Mouse (Mus musculus) limb, embryonic 13.5 days (tissue): Measurements from ENCODE around the gene Sox5. TPM values are rescaled to one million over a fixed set of nuclear protein-coding genes. Genes with fewer than 3 reads are reported as not detected.
"Not testable (repeated sequence)": the region's sequence is repeated elsewhere in the genome, so short reads cannot be mapped to it uniquely, and the experiment has no call there.

ENCODE experiments used
- ATAC-seq: fragments of 200-750 bp; cut with Nextera tagmentation; 2 replicates; pipeline ENCODE4 v1.8.0; 2017; ENCODE audit warnings: low read depth, moderate number of reproducible peaks, moderate TSS enrichment; ENCODE audit not compliant: low FRiP score
- H3K27ac ChIP-seq: fragments of 300-500 bp; sonication (generic); 2 replicates; pipeline ENCODE4 v1.5.1; 2015; ENCODE audit warnings: inconsistent platforms, mild to moderate bottlenecking, moderate library complexity
- H3K27me3 ChIP-seq: fragments of 300-500 bp; sonication (generic); 2 replicates; pipeline ENCODE4 v1.6.1; 2015; ENCODE audit warnings: mild to moderate bottlenecking, inconsistent platforms
- H3K36me3 ChIP-seq: fragments of 300-500 bp; sonication (generic); 2 replicates; pipeline ENCODE4 v1.6.1; 2015; ENCODE audit warnings: inconsistent platforms, mild to moderate bottlenecking, moderate library complexity
- H3K4me1 ChIP-seq: fragments of 300-500 bp; sonication (generic); 2 replicates; pipeline ENCODE4 v1.6.1; 2015; ENCODE audit warnings: inconsistent platforms
- H3K4me2 ChIP-seq: fragments of 300-500 bp; sonication (generic); replicated peaks from 2 replicates; pipeline ENCODE4 v1.6.1; 2015; ENCODE audit warnings: inconsistent platforms, mild to moderate bottlenecking, moderate library complexity
- H3K4me3 ChIP-seq: fragments of 300-500 bp; sonication (generic); 2 replicates; pipeline ENCODE4 v1.5.1; 2015; ENCODE audit warnings: moderate library complexity, mild to moderate bottlenecking, inconsistent platforms
- H3K9ac ChIP-seq: fragments of 300-500 bp; sonication (generic); 2 replicates; pipeline ENCODE4 v1.6.1; 2015; ENCODE audit warnings: mild to moderate bottlenecking, inconsistent platforms
- H3K9me3 ChIP-seq: fragments of 300-500 bp; sonication (generic); 2 replicates; pipeline ENCODE4 v1.6.1; 2016; ENCODE audit warnings: inconsistent platforms
- WGBS: fragments of 180-500 bp; shearing (Covaris S2); methylation state at CpG from one replicate; pipeline ENCODE4 v1.1.7; 2015; 5-methylcytosine and 5-hydroxymethylcytosine counted together
- polyA plus RNA-seq: library from polyadenylated mRNA; unstranded; fragments of >200 nt; fragmentation: Nextera tagmentation; extraction: Ambion mirVana; gene quantifications from 2 replicates; pipeline ENCODE4 v1.2.1, GENCODE M21; 2015

Gene Sox5
- polyA plus RNA-seq, 1 experiment from 2014 or later, result 89.0 TPM

DNA sequence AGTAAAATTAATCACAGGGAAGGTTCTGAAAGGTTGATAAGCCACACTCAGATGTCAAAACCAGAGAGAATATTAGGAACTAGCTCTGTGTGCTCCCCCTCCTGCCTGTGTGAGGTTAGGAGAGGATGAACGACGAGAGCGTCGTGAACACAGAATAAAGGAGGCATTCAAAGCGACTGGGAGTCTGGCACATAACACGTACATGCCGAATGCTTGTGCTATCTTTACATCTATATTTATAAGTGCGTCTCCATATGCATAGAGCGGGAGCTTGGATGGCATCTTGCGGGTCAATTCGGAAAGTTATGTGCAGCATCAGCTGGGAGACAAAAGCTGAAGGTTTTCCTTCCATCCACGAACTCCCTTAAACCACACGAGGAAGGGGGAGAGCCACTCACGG, 585.8 kb downstream of the Sox5 start:
- no peak overlapping the region for H3K4me2 ChIP-seq
- peaks cover 6% of the 10 kb centered on the region; the same call in 1 of the 2 replicates for H3K9me3 ChIP-seq
- H3K36me3 ChIP-seq, result peaks cover 12% of the 10 kb centered on the region
- peaks cover 15% of the 10 kb centered on the region for H3K4me1 ChIP-seq
- no peak overlapping the region for H3K27ac ChIP-seq
- ATAC-seq, result no peak
- H3K9ac ChIP-seq, result no peak overlapping the region
- H3K27me3 ChIP-seq, result no peaks in the 10 kb centered on the region
- WGBS, result 75% methylated on average over 14 of the region's 14 CpGs
- H3K4me3 ChIP-seq, result no peak overlapping the region

DNA sequence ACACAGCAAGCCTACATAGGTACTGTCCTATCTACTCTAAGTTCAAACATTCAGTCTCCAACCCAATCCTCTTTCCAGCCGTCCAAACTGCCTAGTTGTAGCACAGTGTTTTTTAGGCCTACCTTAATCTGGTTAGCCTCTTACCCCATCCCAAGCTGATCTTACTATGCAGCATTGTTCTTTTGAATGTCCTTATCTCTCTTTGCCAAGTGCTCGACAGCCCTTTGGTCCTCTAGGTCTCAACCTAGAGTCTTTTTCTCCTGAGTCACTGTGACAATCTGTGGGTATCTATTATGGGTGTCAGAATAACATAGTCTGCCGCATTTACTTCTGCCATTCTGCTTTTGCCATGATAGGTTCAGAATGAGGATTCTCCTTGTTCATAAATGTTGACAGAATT, 598.7 kb downstream of the Sox5 start:
- H3K9me3 ChIP-seq, result no peaks in the 10 kb centered on the region
- WGBS, result 91% methylated on average over 3 of the region's 3 CpGs
- no peak overlapping the region for H3K4me2 ChIP-seq
- no peaks in the 10 kb centered on the region for H3K27me3 ChIP-seq
- no peak overlapping the region for H3K4me3 ChIP-seq
- ATAC-seq, result no peak
- H3K9ac ChIP-seq, result no peak overlapping the region
- no peak overlapping the region for H3K27ac ChIP-seq
- H3K4me1 ChIP-seq, result peaks cover 31% of the 10 kb centered on the region
- H3K36me3 ChIP-seq, result 0 out of 2 replicates have a peak, but pooled peaks cover 3% of the 10 kb centered on the region

GRCm38 (mm10) chr6:144182429-144182828, 599.3 kb downstream of the Sox5 start:
- peaks cover 31% of the 10 kb centered on the region for H3K4me1 ChIP-seq
- H3K27ac ChIP-seq, result not testable (repeated sequence)

GRCm38 (mm10) chr6:144181083-144181866, 600.5 kb downstream of the Sox5 start:
- H3K36me3 ChIP-seq, result 0 out of 2 replicates have a peak, but pooled peaks cover 3% of the 10 kb centered on the region
- WGBS, result 27% methylated on average over 12 of the region's 12 CpGs
- peak overlapping the region; percentile 72 for H3K27ac ChIP-seq
- 0 out of 2 replicates have a peak overlapping the region, but pooled peaks have one; percentile 31 for H3K9ac ChIP-seq
- no peaks in the 10 kb centered on the region for H3K27me3 ChIP-seq
- peaks cover 31% of the 10 kb centered on the region for H3K4me1 ChIP-seq
- H3K4me3 ChIP-seq, result peak overlapping the region; percentile 30
- ATAC-seq, result no peak
- peak overlapping the region; percentile 56 for H3K4me2 ChIP-seq
- H3K9me3 ChIP-seq, result no peaks in the 10 kb centered on the region

More at GRCm38 (mm10) chr6:144182429-144182828, 599.3 kb downstream of the Sox5 start:
- not testable (repeated sequence) for ATAC-seq, H3K4me2 ChIP-seq, H3K27me3 ChIP-seq, H3K4me3 ChIP-seq, H3K9ac ChIP-seq, H3K36me3 ChIP-seq, H3K9me3 ChIP-seq
- 92% methylated on average over 13 of the region's 13 CpGs for WGBS

- no peak overlapping the region for H3K4me3 ChIP-seq
- H3K9me3 ChIP-seq, result no peaks in the 10 kb centered on the region
- no peak overlapping the region for H3K4me2 ChIP-seq
- no peak overlapping the region for H3K27ac ChIP-seq
- 42% methylated on average over 3 of the region's 3 CpGs for WGBS
- ATAC-seq, result no peak
- H3K36me3 ChIP-seq, result 0 out of 2 replicates have a peak, but pooled peaks cover 3% of the 10 kb centered on the region
- H3K4me1 ChIP-seq, result peaks cover 34% of the 10 kb centered on the region
- no peak overlapping the region for H3K9ac ChIP-seq
- H3K27me3 ChIP-seq, result no peaks in the 10 kb centered on the region
These were observed 602.7 kb downstream of the Sox5 start for GRCm38 (mm10) chr6:144179111-144179510.

DNA sequence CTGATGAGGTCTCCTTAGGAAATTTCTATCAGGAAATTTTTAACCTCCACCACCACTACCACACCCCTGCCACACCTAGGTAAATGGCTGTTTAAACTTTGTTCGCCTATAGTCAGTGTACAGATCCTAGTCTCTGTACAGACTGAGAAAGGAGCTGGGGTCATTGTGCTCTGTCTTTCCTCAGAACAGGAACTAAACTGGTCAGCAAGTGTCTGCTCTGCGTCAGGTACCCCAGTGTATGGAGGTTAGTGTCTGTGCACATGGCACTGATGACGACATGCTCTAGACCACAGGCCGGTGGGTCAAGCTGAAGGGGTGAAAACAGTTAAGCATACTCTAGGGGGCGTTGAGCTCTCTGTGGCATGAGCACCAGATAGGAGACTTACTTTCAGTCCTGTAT, 605.1 kb downstream of the Sox5 start:
- 77% methylated on average over 5 of the region's 5 CpGs for WGBS
- Histone ChIP-seq H3K4me1 (peaks cover 30% of the 10 kb centered on the region), H3K4me3 (no peak overlapping the region), H3K9ac (no peak overlapping the region), H3K9me3 (no peaks in the 10 kb centered on the region), H3K27ac (no peak overlapping the region), H3K36me3 (no peaks in the 10 kb centered on the region), H3K27me3 (no peaks in the 10 kb centered on the region), H3K4me2 (no peak overlapping the region)
- no peak for ATAC-seq

DNA sequence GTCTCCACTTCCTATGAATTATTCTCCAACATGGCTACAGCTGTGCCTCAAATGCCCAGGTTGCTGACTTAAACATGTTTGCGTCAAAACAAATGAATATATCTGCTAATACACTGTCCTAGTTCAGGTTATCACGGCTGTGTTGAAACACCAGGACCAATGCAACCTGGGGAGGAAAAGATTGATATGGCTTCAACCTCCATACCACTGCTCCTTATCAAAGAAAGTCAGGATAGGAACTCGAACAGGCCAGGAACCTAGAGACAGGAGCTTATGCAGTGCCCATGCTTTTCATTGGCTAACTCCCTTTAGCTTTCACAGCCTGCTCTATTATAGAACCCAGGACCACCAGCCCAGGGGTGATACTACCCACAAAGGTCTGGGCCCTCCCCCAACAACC, 606.2 kb downstream of the Sox5 start:
- Histone ChIP-seq H3K4me1 (peaks cover 19% of the 10 kb centered on the region), H3K4me2 (no peak overlapping the region), H3K9ac (no peak overlapping the region), H3K9me3 (no peaks in the 10 kb centered on the region), H3K27ac (no peak overlapping the region), H3K36me3 (no peaks in the 10 kb centered on the region), H3K4me3 (no peak overlapping the region), H3K27me3 (no peaks in the 10 kb centered on the region)
- WGBS, result 94% methylated on average over 3 of the region's 3 CpGs
- ATAC-seq, result no peak

- Histone ChIP-seq H3K4me1 (peaks cover 34% of the 10 kb centered on the region), H3K4me3 (no peak overlapping the region), H3K27me3 (no peaks in the 10 kb centered on the region), H3K27ac (no peak overlapping the region; the same call in 1 of the 2 replicates), H3K9me3 (no peaks in the 10 kb centered on the region), H3K9ac (no peak overlapping the region), H3K4me2 (no peak overlapping the region), H3K36me3 (no peaks in the 10 kb centered on the region)
- ATAC-seq, result no peak
- 82% methylated on average over 4 of the region's 4 CpGs for WGBS
These were observed 611.2 kb downstream of the Sox5 start for GRCm38 (mm10) chr6:144170541-144170940.

- no peaks in the 10 kb centered on the region for H3K36me3 ChIP-seq
- peaks cover 34% of the 10 kb centered on the region for H3K4me1 ChIP-seq
- 56% methylated on average over 4 of the region's 4 CpGs for WGBS
- no peak overlapping the region for H3K9ac ChIP-seq
- no peak overlapping the region for H3K4me3 ChIP-seq
- H3K27me3 ChIP-seq, result no peaks in the 10 kb centered on the region
- no peaks in the 10 kb centered on the region for H3K9me3 ChIP-seq
- H3K27ac ChIP-seq, result no peak overlapping the region; the same call in 1 of the 2 replicates
- H3K4me2 ChIP-seq, result no peak overlapping the region
- peak; percentile 52; the same call in 1 of the 2 replicates for ATAC-seq
These were observed 612.0 kb downstream of the Sox5 start for GRCm38 (mm10) chr6:144169791-144170190.

DNA sequence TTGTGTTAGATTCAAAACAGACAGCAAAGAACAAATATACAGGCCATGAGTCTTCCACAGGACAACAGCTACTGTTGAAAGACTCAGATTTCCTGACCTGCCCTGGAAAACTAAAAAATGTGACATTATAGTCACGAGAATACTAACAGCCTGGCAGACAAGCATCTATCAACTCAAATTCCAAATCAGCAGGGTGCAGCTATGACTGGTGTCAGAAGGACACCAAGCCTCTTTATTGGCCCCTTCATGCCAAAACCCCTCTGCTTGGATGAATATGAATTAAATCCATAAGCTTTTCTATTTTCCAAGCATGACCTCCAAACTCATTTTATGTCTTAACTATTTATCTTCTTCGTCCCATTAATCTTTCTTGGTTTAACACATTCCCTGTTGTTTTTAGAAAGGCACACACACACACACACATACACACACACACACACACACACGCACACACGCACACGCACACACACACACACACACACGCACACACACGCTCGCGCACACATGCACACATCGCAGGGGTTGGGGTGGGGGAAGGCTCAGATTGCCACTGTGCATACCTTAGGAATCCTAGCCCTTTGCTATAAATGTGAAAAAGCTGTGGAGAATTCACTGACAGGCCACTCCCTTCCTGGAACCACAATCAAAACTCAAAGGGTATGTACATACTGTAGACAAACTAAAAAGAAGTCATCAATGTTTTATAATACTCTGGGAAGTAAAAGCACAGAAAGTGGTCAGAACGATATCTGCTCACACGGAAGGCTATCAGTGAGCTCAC, 612.9 kb downstream of the Sox5 start:
- 73% methylated on average over 12 of the region's 12 CpGs for WGBS
- H3K27me3 ChIP-seq, result no peaks in the 10 kb centered on the region
- ATAC-seq, result no peak
- H3K4me1 ChIP-seq, result peaks cover 30% of the 10 kb centered on the region
- H3K9me3 ChIP-seq, result no peaks in the 10 kb centered on the region
- no peak overlapping the region for H3K27ac ChIP-seq
- no peak overlapping the region for H3K4me3 ChIP-seq
- H3K4me2 ChIP-seq, result no peak overlapping the region
- no peaks in the 10 kb centered on the region for H3K36me3 ChIP-seq
- no peak overlapping the region for H3K9ac ChIP-seq

GRCm38 (mm10) chr6:144167058-144167457, 614.7 kb downstream of the Sox5 start:
- 0 out of 2 replicates have a peak overlapping the region, but pooled peaks have one; percentile 9 for H3K4me2 ChIP-seq
- H3K27me3 ChIP-seq, result no peaks in the 10 kb centered on the region
- WGBS, result 89% methylated on average over 7 of the region's 7 CpGs
- no peak overlapping the region for H3K9ac ChIP-seq
- H3K27ac ChIP-seq, result peak overlapping the region; percentile 59; the same call in 1 of the 2 replicates
- no peak for ATAC-seq
- H3K9me3 ChIP-seq, result no peaks in the 10 kb centered on the region
- H3K4me3 ChIP-seq, result no peak overlapping the region
- no peaks in the 10 kb centered on the region for H3K36me3 ChIP-seq
- H3K4me1 ChIP-seq, result peaks cover 30% of the 10 kb centered on the region

- H3K4me3 ChIP-seq, result no peak overlapping the region
- H3K4me1 ChIP-seq, result peaks cover 30% of the 10 kb centered on the region
- WGBS, result 58% methylated on average over 8 of the region's 8 CpGs
- H3K27ac ChIP-seq, result peak overlapping the region; percentile 59; the same call in 1 of the 2 replicates
- H3K4me2 ChIP-seq, result 0 out of 2 replicates have a peak overlapping the region, but pooled peaks have one; percentile 9
- H3K27me3 ChIP-seq, result no peaks in the 10 kb centered on the region
- no peak for ATAC-seq
- no peaks in the 10 kb centered on the region for H3K36me3 ChIP-seq
- no peak overlapping the region; the same call in 1 of the 2 replicates for H3K9ac ChIP-seq
- H3K9me3 ChIP-seq, result no peaks in the 10 kb centered on the region
These were observed 615.1 kb downstream of the Sox5 start for GRCm38 (mm10) chr6:144166651-144167050.
